Mouse (Mus musculus) heart, adult 2 months (tissue): ENCODE measurements around the gene Inpp5k. TPM values are rescaled to one million over a fixed set of nuclear protein-coding genes. Genes with fewer than 3 reads are reported as not detected.

ENCODE experiments used
- DNase-seq, 2 experiments: peaks; one replicate each; pipeline ENCODE4 v3.0.0; 2021
- H3K27ac ChIP-seq: fragments of 200-600 bp; 2 replicates; pipeline ENCODE4 v1.8.1; 2022
- H3K27me3 ChIP-seq: fragments of 200-500 bp; 2 replicates; pipeline ENCODE4 v1.6.1; 2012; ENCODE audit warnings: mild to moderate bottlenecking, low read length, inconsistent platforms, mixed read lengths; ENCODE audit not compliant: control insufficient read depth, insufficient read depth
- H3K36me3 ChIP-seq: fragments of 200-500 bp; 2 replicates; pipeline ENCODE4 v1.6.1; 2012; ENCODE audit warnings: low read length, inconsistent platforms; ENCODE audit not compliant: control insufficient read depth, insufficient read depth
- H3K4me1 ChIP-seq: fragments of 200-500 bp; 2 replicates; pipeline ENCODE4 v1.6.1; 2011; ENCODE audit warnings: low read length; ENCODE audit not compliant: control insufficient read depth, insufficient read depth
- H3K4me3 ChIP-seq: fragments of 200-600 bp; 2 replicates; pipeline ENCODE4 v1.8.1; 2022
- H3K79me2 ChIP-seq: fragments of 200-500 bp; replicated peaks from 2 replicates; pipeline ENCODE4 v1.6.1; 2012; ENCODE audit warnings: mild to moderate bottlenecking, inconsistent platforms, low read length, moderate library complexity, mixed read lengths; ENCODE audit not compliant: control insufficient read depth, insufficient read depth
- H3K9ac ChIP-seq: fragments of 200-500 bp; 2 replicates; pipeline ENCODE4 v1.6.1; 2012; ENCODE audit warnings: low read depth, mild to moderate bottlenecking, control low read depth, inconsistent platforms, low read length, mixed read lengths
- CTCF ChIP-seq: fragments of 200-600 bp; IDR thresholded peaks from 2 replicates; pipeline ENCODE4 v1.8.1; 2022; ENCODE audit warnings: antibody characterized with exemption, mild to moderate bottlenecking, moderate library complexity
- EP300 ChIP-seq: fragments of 200-500 bp; IDR thresholded peaks from 2 replicates; pipeline ENCODE4 v1.6.1; 2011; ENCODE audit warnings: low read depth, low read length, control low read depth; ENCODE audit not compliant: insufficient read depth
- POLR2A ChIP-seq: fragments of 200-500 bp; IDR thresholded peaks from 2 replicates; pipeline ENCODE4 v1.6.1; 2011; ENCODE audit warnings: mild to moderate bottlenecking, low read depth, low read length, control low read depth; ENCODE audit not compliant: insufficient read depth
- WGBS: fragments of 180-500 bp; shearing (Covaris S2); methylation state at CpG from one replicate; pipeline ENCODE4 v1.1.7; 2018; 5-methylcytosine and 5-hydroxymethylcytosine counted together
- intact Hi-C: fragments of 180-260 bp; cut with DNase I; formaldehyde crosslinking; loops from one replicate; pipeline ENCODE4 v1.15.1; 2025
- polyA plus RNA-seq: library from polyadenylated mRNA; depleted of rRNA; stranded (reverse); fragments of >200 nt; gene quantifications from 2 replicates; pipeline ENCODE4 v1.2.3, GENCODE M21; 2012
- total RNA-seq, 2 experiments: library from RNA; stranded (reverse); gene quantifications; 2 replicates each; pipeline ENCODE4 v1.2.3; 2021

Gene Inpp5k
- total and polyA plus RNA-seq, 3 experiments, result 24.5 to 42.8 (median 30.2) TPM

DNA sequence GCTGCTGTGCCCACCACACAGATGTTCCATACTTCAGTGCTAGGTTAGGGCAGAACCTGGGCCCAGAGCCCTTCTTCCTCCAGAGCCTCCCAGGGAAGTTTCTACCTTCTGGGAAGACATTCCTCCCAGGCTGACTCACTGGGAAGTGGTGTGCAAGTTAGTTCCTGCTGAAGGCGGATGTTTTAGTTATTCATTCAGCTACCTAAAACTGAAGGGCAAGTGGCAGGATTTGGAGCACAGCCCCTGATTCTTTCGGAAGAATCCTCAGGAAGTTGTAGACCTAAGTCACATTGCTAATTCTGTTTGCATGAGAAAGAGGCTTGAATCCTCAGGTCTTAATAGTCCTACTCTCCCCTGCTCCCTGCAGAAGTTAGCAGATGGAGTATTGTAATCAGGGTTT lies 9.4 kb upstream of the Inpp5k start:
- Histone ChIP-seq H3K4me1 (peaks cover 22% of the 10 kb centered on the region), H3K27ac (peak overlapping the region; percentile 93), H3K9ac (no peak overlapping the region), H3K27me3 (no peaks in the 10 kb centered on the region), H3K79me2 (no peaks in the 10 kb centered on the region), H3K36me3 (peaks cover 31% of the 10 kb centered on the region), H3K4me3 (no peak overlapping the region)
- DNase-seq, result no peak
- no peak for TF ChIP-seq CTCF
- TF ChIP-seq EP300, result no peak
- TF ChIP-seq POLR2A, result no peak
- WGBS, result 44% methylated on average over 2 of the region's 2 CpGs
- intact Hi-C loops, result no loop called here

DNA sequence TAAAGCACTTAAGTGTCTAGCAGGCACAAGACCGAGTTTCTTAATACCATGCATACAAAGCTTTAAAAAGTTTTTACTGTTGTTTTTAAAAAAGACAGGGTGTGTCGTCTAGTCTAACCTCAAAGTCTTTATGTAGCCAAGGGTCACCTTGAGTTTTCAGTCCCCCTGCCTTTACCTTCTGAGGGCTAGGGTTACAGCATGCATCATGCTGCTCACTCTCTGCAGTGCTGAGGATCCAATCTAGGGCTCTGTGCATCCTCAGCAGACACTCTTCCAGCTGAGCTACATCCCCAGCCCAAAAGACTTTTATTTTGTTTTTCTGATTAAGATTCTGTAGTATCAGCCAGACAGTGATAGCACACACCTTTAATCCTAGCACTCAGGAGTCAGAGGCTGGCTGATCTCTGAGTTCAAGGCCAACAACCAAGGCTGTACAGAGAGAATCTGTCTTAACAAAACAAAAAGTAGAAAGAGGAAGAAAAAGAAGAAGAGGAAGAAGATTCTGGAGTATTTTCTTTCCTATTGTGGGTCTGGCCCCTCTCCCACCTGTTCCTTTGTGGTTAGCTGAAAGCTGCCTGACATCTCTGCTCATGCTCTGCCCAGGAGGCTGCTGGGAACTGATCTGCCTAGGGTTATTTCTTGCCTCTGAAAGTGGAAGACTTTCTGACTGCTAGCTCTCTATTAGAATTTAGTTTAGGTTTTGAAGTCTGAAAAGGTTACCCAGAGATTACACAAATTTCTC lies 8.0 kb upstream of the Inpp5k start:
- Histone ChIP-seq H3K27me3 (no peaks in the 10 kb centered on the region), H3K9ac (no peak overlapping the region), H3K36me3 (peaks cover 31% of the 10 kb centered on the region), H3K4me1 (peaks cover 22% of the 10 kb centered on the region), H3K4me3 (no peak overlapping the region), H3K79me2 (no peaks in the 10 kb centered on the region), H3K27ac (peak overlapping the region; percentile 93)
- intact Hi-C loops, result no loop called here
- TF ChIP-seq EP300, result no peak
- TF ChIP-seq POLR2A, result no peak
- TF ChIP-seq CTCF, result no peak
- DNase-seq, result peak in 1 of 2 experiments; percentile 33
- WGBS, result 64% methylated on average over 2 of the region's 2 CpGs

DNA sequence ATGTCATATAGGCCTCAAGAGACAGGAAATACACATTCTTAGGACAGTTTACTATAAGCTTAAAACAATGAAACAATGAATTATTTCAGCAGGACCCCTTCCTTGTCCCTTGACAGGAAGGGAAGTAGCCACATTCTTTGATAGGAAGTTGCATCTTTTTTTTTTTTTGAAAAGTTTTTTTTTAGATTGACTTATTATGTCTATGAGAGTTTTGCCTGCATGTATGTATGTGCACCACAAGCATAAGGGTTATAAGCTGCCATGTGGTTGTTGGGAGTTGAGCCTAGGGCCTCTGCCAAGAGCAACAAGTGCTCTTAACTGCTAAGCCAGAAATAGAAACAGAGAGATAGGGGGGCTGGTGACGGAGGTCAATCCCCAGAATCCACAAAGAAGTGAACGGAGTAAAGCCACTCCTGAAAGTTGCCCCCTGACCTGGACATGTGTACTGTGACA lies 6.7 kb upstream of the Inpp5k start:
- H3K79me2 ChIP-seq, result no peaks in the 10 kb centered on the region
- H3K27me3 ChIP-seq, result no peaks in the 10 kb centered on the region
- H3K4me3 ChIP-seq, result no peak overlapping the region
- H3K4me1 ChIP-seq, result peaks cover 22% of the 10 kb centered on the region
- TF ChIP-seq EP300, result peak; percentile 73; the same call in 1 of the 2 replicates
- TF ChIP-seq CTCF, result no peak
- H3K27ac ChIP-seq, result peak overlapping the region; percentile 93
- peak overlapping the region; percentile 61 for H3K9ac ChIP-seq
- intact Hi-C loops, result no loop called here
- DNase-seq, result peak in 1 of 2 experiments; percentile 59
- peaks cover 31% of the 10 kb centered on the region for H3K36me3 ChIP-seq
- WGBS, result 4% methylated on average over 2 of the region's 2 CpGs

- DNase-seq, result no peak
- Histone ChIP-seq H3K36me3 (peaks cover 29% of the 10 kb centered on the region), H3K27me3 (no peaks in the 10 kb centered on the region), H3K27ac (peak overlapping the region; percentile 93; the same call in 1 of the 2 replicates), H3K79me2 (no peaks in the 10 kb centered on the region), H3K4me1 (peaks cover 19% of the 10 kb centered on the region), H3K4me3 (no peak overlapping the region), H3K9ac (no peak overlapping the region)
- 86% methylated on average over 4 of the region's 4 CpGs for WGBS
- no peak for TF ChIP-seq CTCF
- no peak for TF ChIP-seq POLR2A
- no peak for TF ChIP-seq EP300
- intact Hi-C loops, result loop anchor here (5.0 kb wide), 1 partner anchor 39 kb away; the partner anchor contains the start of gene Pitpna
These were observed 5.0 kb upstream of the Inpp5k start for GRCm38 (mm10) chr11:75625820-75626219.

DNA sequence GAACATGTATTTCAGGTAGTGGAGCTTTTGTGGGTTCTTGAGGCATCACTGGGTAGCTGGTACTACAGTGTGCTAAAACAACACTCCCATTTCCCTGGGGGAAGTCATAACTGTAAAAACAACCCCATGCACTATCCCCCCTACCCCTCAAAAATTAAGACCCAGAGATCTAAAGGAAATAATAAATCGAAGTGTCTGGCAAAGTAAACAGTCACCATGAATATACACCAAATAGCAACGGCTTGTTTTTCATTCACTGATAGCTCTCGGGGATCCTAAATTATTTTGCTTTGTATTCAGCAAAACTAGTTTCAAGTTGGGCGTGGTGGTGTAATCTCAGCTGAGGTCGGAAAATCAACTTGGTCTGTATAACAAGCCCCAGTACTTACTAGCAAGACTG lies 690 bp upstream of the Inpp5k start:
- intact Hi-C loops, result no loop called here
- Histone ChIP-seq H3K27me3 (no peaks in the 10 kb centered on the region), H3K4me3 (peak overlapping the region; percentile 64), H3K79me2 (no peaks in the 10 kb centered on the region; the same call in 1 of the 2 replicates), H3K4me1 (peaks cover 17% of the 10 kb centered on the region), H3K9ac (no peak overlapping the region), H3K36me3 (peaks cover 12% of the 10 kb centered on the region), H3K27ac (peak overlapping the region; percentile 85)
- DNase-seq, result no peak
- 6% methylated on average over 5 of the region's 5 CpGs for WGBS
- TF ChIP-seq CTCF, result no peak
- TF ChIP-seq EP300, result no peak
- no peak for TF ChIP-seq POLR2A

DNA sequence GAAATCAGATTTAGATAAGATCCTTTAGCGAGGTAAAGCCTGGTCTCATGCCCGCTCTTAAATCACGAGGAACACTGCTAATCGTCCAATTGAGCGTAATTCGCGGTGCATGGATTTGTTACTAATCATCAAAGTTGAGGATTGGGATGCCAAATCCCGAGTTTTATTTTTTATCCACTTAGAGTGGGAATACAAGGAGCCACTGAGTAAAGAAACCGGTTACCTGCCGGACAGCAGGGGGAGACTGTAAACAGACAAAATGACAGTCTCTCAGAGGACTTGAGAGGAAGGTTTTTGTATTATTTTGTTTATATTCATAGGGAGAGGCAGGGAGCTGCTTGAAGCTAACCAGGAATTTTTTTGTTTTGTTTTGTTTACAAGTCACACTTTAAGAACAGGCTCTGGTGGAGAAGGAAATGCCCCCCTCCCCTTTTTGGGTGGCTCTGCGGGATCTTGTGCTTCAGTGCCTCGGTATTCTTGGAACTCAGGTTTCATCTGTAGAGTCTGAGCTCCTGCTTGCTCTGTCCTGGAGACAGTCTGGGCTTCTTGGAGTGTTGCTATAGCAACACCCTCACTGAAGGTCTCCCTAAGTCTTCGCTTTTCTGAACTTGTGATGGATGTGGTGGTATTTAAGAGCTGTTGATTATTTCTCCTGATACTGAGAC lies 905 bp downstream of the Inpp5k start:
- Histone ChIP-seq H3K79me2 (no peaks in the 10 kb centered on the region; the same call in 1 of the 2 replicates), H3K4me1 (peaks cover 23% of the 10 kb centered on the region), H3K27ac (peak overlapping the region; percentile 76), H3K9ac (peak overlapping the region; percentile 79), H3K27me3 (no peaks in the 10 kb centered on the region), H3K4me3 (peak overlapping the region; percentile 64), H3K36me3 (peaks cover 14% of the 10 kb centered on the region)
- no peak for TF ChIP-seq POLR2A
- TF ChIP-seq EP300, result no peak
- TF ChIP-seq CTCF, result peak; percentile 80
- intact Hi-C loops, result loop anchor here (1.0 kb wide), 1 partner anchor 20 kb away; no protein-coding TSS in a partner anchor
- DNase-seq, result peak in 1 of 2 experiments; percentile 53
- whole genome bisulfite sequencing, result 7% methylated on average over 13 of the region's 13 CpGs
